23 mouse cellular contexts compared by ENCODE assay signal in genomic region chr13:12198486-12198885, GRCm38 (mm10). TPM values are rescaled to one million over a fixed set of nuclear protein-coding genes. Genes with fewer than 3 reads are reported as not detected.
DNase-seq lines count a peak whose midpoint lies in the region; ATAC-seq and TF ChIP-seq lines count a peak whose summit lies in the region.
"Had no signal": no experiment of that assay in that cellular context is flagged by ENCODE, and none has a peak within 500 bp of the region (broad histone marks: within the 10 kb centered on the region; RNA-seq: fewer than 3 reads in every experiment).

No protein-coding gene starts in this region.

- H3K27me3 ChIP-seq in heart, adult 2 months (ENCODE audit: control insufficient read depth, insufficient read depth, low read length): no peaks in the 10 kb centered on the region
- no peaks in the 10 kb centered on the region for H3K27me3 ChIP-seq in hindbrain, embryonic 16.5 days (replicated peaks; ENCODE audit: control insufficient read depth, insufficient read depth, low read length)
- H3K27me3 ChIP-seq: CH12.LX, Patski had no signal

- no peak for ATAC-seq in hindbrain, embryonic 16.5 days
- ATAC-seq: activated CD4-positive, CD25-positive, alpha-beta regulatory T cell, adult 4 months; CD4-positive, CD25-positive, alpha-beta regulatory T cell, adult 4 months; Patski had no signal

- peaks cover 24% of the 10 kb centered on the region for H3K36me3 ChIP-seq in heart, adult 2 months (ENCODE audit: control insufficient read depth, insufficient read depth, low read length)
- 0 out of 2 replicates have a peak, but pooled peaks cover 5% of the 10 kb centered on the region for H3K36me3 ChIP-seq in hindbrain, embryonic 16.5 days (ENCODE audit: control insufficient read depth, insufficient read depth, low read length)

- TF ChIP-seq POLR2A in heart, adult 2 months (IDR thresholded peaks at IDR 0.05; ENCODE audit: insufficient read depth, low read depth, low read length): no peak

- peak overlapping the region; percentile 19; the same call in 1 of the 2 replicates for H3K4me3 ChIP-seq in heart, adult 2 months
- H3K4me3 ChIP-seq in hindbrain, embryonic 16.5 days (ENCODE audit: low read length): no peak overlapping the region

- H3K4me1 ChIP-seq in heart, adult 2 months (ENCODE audit: control insufficient read depth, insufficient read depth, low read length): peaks cover 2% of the 10 kb centered on the region; the same call in 1 of the 2 replicates
- no peaks in the 10 kb centered on the region for H3K4me1 ChIP-seq in hindbrain, embryonic 16.5 days (ENCODE audit: control insufficient read depth, insufficient read depth, low read depth, low read length)

- H3K27ac ChIP-seq in heart, adult 2 months: peak overlapping the region; percentile 63
- no peak overlapping the region for H3K27ac ChIP-seq in hindbrain, embryonic 16.5 days (ENCODE audit: low read depth, low read length)

- H3K9ac ChIP-seq in heart, adult 2 months (ENCODE audit: low read depth, low read length): no peak overlapping the region
- H3K9ac ChIP-seq in hindbrain, embryonic 16.5 days (ENCODE audit: low read depth, low read length): no peak overlapping the region

- TF ChIP-seq EP300 in heart, adult 2 months (IDR thresholded peaks at IDR 0.05; ENCODE audit: insufficient read depth, low read depth, low read length): no peak

- intact Hi-C loops in heart, adult 2 months (cut with DNase I): loop anchor here (5.0 kb wide), 1 partner anchor 66 kb away; no protein-coding TSS in a partner anchor
- intact Hi-C loops in heart, postnatal 36 days (cut with DNase I): no loop called here

- H3K4me2 ChIP-seq in hindbrain, embryonic 16.5 days (ENCODE audit: low read length): no peak overlapping the region

- no peaks in the 10 kb centered on the region for H3K9me3 ChIP-seq in hindbrain, embryonic 16.5 days (ENCODE audit: control insufficient read depth, low read length)
- H3K9me3 ChIP-seq: G1E had no signal

- H3K79me2 ChIP-seq in heart, adult 2 months (replicated peaks; ENCODE audit: control insufficient read depth, insufficient read depth, low read length): no peaks in the 10 kb centered on the region

- TF ChIP-seq CTCF in heart, adult 2 months (IDR thresholded peaks at IDR 0.05): no peak

- DNase-seq in heart, adult 2 months: no peak
- no peak for DNase-seq in heart, postnatal 36 days
- peak; percentile 58 for DNase-seq in right cerebral cortex, adult 18-20 months
- DNase-seq in right cerebral cortex, postnatal 36 days (ENCODE audit: low spot score in 2 of 2): no peak
- peak; percentile 59 for DNase-seq in brain, adult 2 months (ENCODE audit: low read depth, low spot score)
- DNase-seq in telencephalon, adult 2 months (ENCODE audit: low read depth, low spot score): peak; percentile 24
- no peak for DNase-seq in liver
- DNase-seq: adrenal gland, adult 2 months; adrenal gland, adult 8-10 months; adrenal gland, postnatal 10 days; adrenal gland, postnatal 14 days; adrenal gland, postnatal 25 days; adrenal gland, postnatal 36 days; B cell, adult 2 months; cerebellum, adult 11 months; cerebellum, adult 11-12 months; cerebellum, adult 18-20 months had no signal

- WGBS in heart, adult 2 months: 73% methylated on average over 2 of the region's 2 CpGs
- 92% methylated on average over 2 of the region's 2 CpGs for WGBS in hindbrain, embryonic 16.5 days

RNA-seq across cellular contexts. Expression of gene Mtr, which starts 59.4 kb away (rescaled TPM):
- total RNA-seq in heart, adult 2 months (2021): 100 to 1,000 TPM in 1 of 2 experiments, 10 to 100 TPM in 1; 88.1 to 103 TPM
- 42.2 and 129 TPM in 2 replicates for polyA plus RNA-seq in heart, adult 2 months (2012; rRNA removed)
- total RNA-seq in heart, postnatal 36 days (2021): 100 to 1,000 TPM in 1 of 2 experiments, 10 to 100 TPM in 1; 59.9 to 102 TPM
- 3.1 and 3.4 TPM in 2 replicates for polyA plus RNA-seq in hindbrain, embryonic 16.5 days (2015; fragmentation: Nextera tagmentation; extraction: Ambion mirVana)

Comparison
In these comparisons a context has a peak if more than half of its experiments do, and no peak if none do; other contexts are left out.
1. DNase-seq: peak in right cerebral cortex, adult 18-20 months (single experiment), brain, adult 2 months (single experiment) and telencephalon, adult 2 months (single experiment); none in heart, adult 2 months (0 of 2), heart, postnatal 36 days (0 of 2), right cerebral cortex, postnatal 36 days (0 of 2) and liver (single experiment).